Mouse (Mus musculus) lung, embryonic 16.5 days (tissue): ENCODE results near the gene Gm10972. TPM values are rescaled to one million over a fixed set of nuclear protein-coding genes. Genes with fewer than 3 reads are reported as not detected.
"Not testable (repeated sequence)": the region's sequence is repeated elsewhere in the genome, so short reads cannot be mapped to it uniquely, and the experiment has no call there.

Experiments used
- ATAC-seq: fragments of 200-750 bp; cut with Nextera tagmentation; 2 replicates; pipeline ENCODE4 v1.8.0; 2017; ENCODE audit warnings: low read depth, mild to moderate bottlenecking, moderate library complexity
- H3K27ac ChIP-seq: fragments of 300-500 bp; sonication (generic); 2 replicates; pipeline ENCODE4 v1.5.1; 2014; ENCODE audit warnings: mild to moderate bottlenecking, control low read depth, low read length
- H3K27me3 ChIP-seq: fragments of 300-500 bp; sonication (generic); 2 replicates; pipeline ENCODE4 v1.6.1; 2014; ENCODE audit warnings: low read depth, low read length, mixed read lengths; ENCODE audit not compliant: control insufficient read depth, insufficient read depth
- H3K36me3 ChIP-seq: fragments of 300-500 bp; sonication (generic); 2 replicates; pipeline ENCODE4 v1.6.1; 2014; ENCODE audit warnings: low read length; ENCODE audit not compliant: control insufficient read depth, insufficient read depth
- H3K4me1 ChIP-seq: fragments of 300-500 bp; sonication (generic); replicated peaks from 2 replicates; pipeline ENCODE4 v1.6.1; 2014; ENCODE audit warnings: low read length, mixed read lengths; ENCODE audit not compliant: control insufficient read depth, insufficient read depth
- H3K4me2 ChIP-seq: fragments of 300-500 bp; sonication (generic); 2 replicates; pipeline ENCODE4 v1.6.1; 2014; ENCODE audit warnings: low read depth, low read length, control low read depth
- H3K4me3 ChIP-seq: fragments of 300-500 bp; sonication (generic); 2 replicates; pipeline ENCODE4 v1.5.1; 2014; ENCODE audit warnings: mild to moderate bottlenecking, low read length, control low read depth
- H3K9ac ChIP-seq: fragments of 300-500 bp; sonication (generic); 2 replicates; pipeline ENCODE4 v1.6.1; 2014; ENCODE audit warnings: low read length, control low read depth
- H3K9me3 ChIP-seq: fragments of 300-500 bp; sonication (generic); 2 replicates; pipeline ENCODE4 v1.6.1; 2016; ENCODE audit warnings: low read length; ENCODE audit not compliant: control insufficient read depth
- WGBS: fragments of 180-500 bp; shearing (Covaris S2); extraction: QIAGEN DNeasy Blood & Tissue Kit; methylation state at CpG from one replicate; pipeline ENCODE4 v1.1.7; 2014; 5-methylcytosine and 5-hydroxymethylcytosine counted together
- polyA plus RNA-seq: library from polyadenylated mRNA; unstranded; fragments of >200 nt; fragmentation: Nextera tagmentation; extraction: Ambion mirVana; gene quantifications from 2 replicates; pipeline ENCODE4 v1.2.1, GENCODE M21; 2015

Gene Gm10972
- polyA plus RNA-seq, 1 experiment from 2014 or later: not detected

GRCm38 (mm10) chr3:94680032-94680431, 37.1 kb downstream of the Gm10972 start:
- H3K36me3 ChIP-seq, H3K27ac ChIP-seq, ATAC-seq, H3K4me1 ChIP-seq, H3K4me2 ChIP-seq, H3K27me3 ChIP-seq, H3K9me3 ChIP-seq, H3K9ac ChIP-seq, H3K4me3 ChIP-seq: not testable (repeated sequence)
- WGBS: 82% methylated on average over 12 of the region's 12 CpGs

- Histone ChIP-seq H3K27ac (no peak overlapping the region), H3K9ac (no peak overlapping the region), H3K27me3 (no peaks in the 10 kb centered on the region), H3K4me2 (no peak overlapping the region), H3K36me3 (no peaks in the 10 kb centered on the region), H3K4me1 (no peaks in the 10 kb centered on the region; the same call in 1 of the 2 replicates), H3K9me3 (no peaks in the 10 kb centered on the region), H3K4me3 (no peak overlapping the region)
- WGBS: 70% methylated on average over 16 of the region's 16 CpGs
- ATAC-seq: peak; percentile 35; the same call in 1 of the 2 replicates
Measured at GRCm38 (mm10) chr3:94680783-94681182, 37.9 kb downstream of the Gm10972 start.

- H3K9me3 ChIP-seq: no peaks in the 10 kb centered on the region
- no peak overlapping the region for H3K4me3 ChIP-seq
- WGBS: 77% methylated on average over 6 of the region's 6 CpGs
- no peak for ATAC-seq
- H3K4me2 ChIP-seq: no peak overlapping the region
- H3K36me3 ChIP-seq: no peaks in the 10 kb centered on the region
- no peak overlapping the region for H3K9ac ChIP-seq
- H3K4me1 ChIP-seq: no peaks in the 10 kb centered on the region; the same call in 1 of the 2 replicates
- no peaks in the 10 kb centered on the region for H3K27me3 ChIP-seq
- H3K27ac ChIP-seq: no peak overlapping the region
Measured at GRCm38 (mm10) chr3:94683646-94684045, 40.7 kb downstream of the Gm10972 start.

GRCm38 (mm10) chr3:94685989-94686772, 43.3 kb downstream of the Gm10972 start:
- ATAC-seq, H3K9ac ChIP-seq: not testable (repeated sequence)
- 77% methylated on average over 8 of the region's 8 CpGs for WGBS

GRCm38 (mm10) chr3:94688698-94689097, 45.8 kb downstream of the Gm10972 start:
- not testable (repeated sequence) for H3K9me3 ChIP-seq, H3K4me2 ChIP-seq, H3K36me3 ChIP-seq, H3K9ac ChIP-seq, H3K4me1 ChIP-seq, H3K4me3 ChIP-seq, H3K27me3 ChIP-seq, ATAC-seq, H3K27ac ChIP-seq
- 88% methylated on average over 3 of the region's 3 CpGs for WGBS

More at GRCm38 (mm10) chr3:94685989-94686772, 43.3 kb downstream of the Gm10972 start:
- H3K9me3 ChIP-seq, H3K27me3 ChIP-seq, H3K4me2 ChIP-seq, H3K27ac ChIP-seq, H3K4me3 ChIP-seq, H3K4me1 ChIP-seq, H3K36me3 ChIP-seq: not testable (repeated sequence)

GRCm38 (mm10) chr3:94689195-94689594, 46.3 kb downstream of the Gm10972 start:
- not testable (repeated sequence) for H3K4me2 ChIP-seq, H3K27ac ChIP-seq, H3K9me3 ChIP-seq, H3K4me1 ChIP-seq, H3K4me3 ChIP-seq, H3K9ac ChIP-seq, H3K27me3 ChIP-seq, H3K36me3 ChIP-seq, ATAC-seq
- WGBS: 53% methylated on average over 1 of the region's 1 CpGs

- WGBS: 64% methylated on average over 6 of the region's 6 CpGs
- not testable (repeated sequence) for H3K4me2 ChIP-seq, H3K36me3 ChIP-seq, H3K27ac ChIP-seq, H3K4me3 ChIP-seq, H3K27me3 ChIP-seq, H3K4me1 ChIP-seq, H3K9me3 ChIP-seq, H3K9ac ChIP-seq, ATAC-seq
Measured at GRCm38 (mm10) chr3:94690162-94690561, 47.2 kb downstream of the Gm10972 start.

GRCm38 (mm10) chr3:94690616-94691247, 47.8 kb downstream of the Gm10972 start:
- Histone ChIP-seq H3K36me3 (no peaks in the 10 kb centered on the region), H3K27ac (no peak overlapping the region), H3K9me3 (no peaks in the 10 kb centered on the region), H3K9ac (no peak overlapping the region), H3K27me3 (no peaks in the 10 kb centered on the region), H3K4me3 (no peak overlapping the region), H3K4me2 (no peak overlapping the region), H3K4me1 (peaks cover 5% of the 10 kb centered on the region; the same call in 1 of the 2 replicates)
- no peak for ATAC-seq

- not testable (repeated sequence) for H3K27ac ChIP-seq, ATAC-seq, H3K9me3 ChIP-seq, H3K4me3 ChIP-seq, H3K4me2 ChIP-seq, H3K27me3 ChIP-seq, H3K9ac ChIP-seq, H3K4me1 ChIP-seq, H3K36me3 ChIP-seq
- 90% methylated on average over 4 of the region's 4 CpGs for WGBS
Measured at GRCm38 (mm10) chr3:94691694-94692093, 48.8 kb downstream of the Gm10972 start.
